Mouse (Mus musculus): Measurements from ENCODE around the gene Ctnna3. TPM values are rescaled to one million over a fixed set of nuclear protein-coding genes. Genes with fewer than 3 reads are reported as not detected.

Gene Ctnna3
- polyA plus RNA-seq, 1 experiment from 2014 or later: 0.92 TPM

GRCm38 (mm10) chr10:63637987-63638386 is 208.1 kb downstream of the Ctnna3 start:
- H3K27ac ChIP-seq (replicated peaks): no peak overlapping the region
- 77% methylated on average over 5 of the region's 5 CpGs for WGBS
- no peaks in the 10 kb centered on the region for H3K4me1 ChIP-seq
- H3K9me3 ChIP-seq (replicated peaks): no peaks in the 10 kb centered on the region
- no peak for ATAC-seq (ENCODE audit: insufficient number of reproducible peaks, low FRiP score, low TSS enrichment, low read depth)
- no peak overlapping the region for H3K9ac ChIP-seq
- H3K4me3 ChIP-seq (replicated peaks): no peak overlapping the region
- H3K36me3 ChIP-seq: no peaks in the 10 kb centered on the region
- no peak overlapping the region for H3K4me2 ChIP-seq (replicated peaks)
- no peaks in the 10 kb centered on the region for H3K27me3 ChIP-seq

GRCm38 (mm10) chr10:63647300-63647699 is 217.4 kb downstream of the Ctnna3 start:
- 51% methylated on average over 3 of the region's 3 CpGs for WGBS
- H3K27me3 ChIP-seq: no peaks in the 10 kb centered on the region
- no peak overlapping the region for H3K4me2 ChIP-seq (replicated peaks)
- no peak overlapping the region for H3K9ac ChIP-seq
- H3K4me3 ChIP-seq (replicated peaks): no peak overlapping the region
- H3K4me1 ChIP-seq: no peaks in the 10 kb centered on the region
- H3K36me3 ChIP-seq: no peaks in the 10 kb centered on the region
- no peak for ATAC-seq (ENCODE audit: insufficient number of reproducible peaks, low FRiP score, low TSS enrichment, low read depth)
- H3K9me3 ChIP-seq (replicated peaks): no peaks in the 10 kb centered on the region
- no peak overlapping the region for H3K27ac ChIP-seq (replicated peaks)

- Histone ChIP-seq H3K36me3 (no peaks in the 10 kb centered on the region), H3K9me3 (replicated peaks) (no peaks in the 10 kb centered on the region), H3K27me3 (no peaks in the 10 kb centered on the region), H3K27ac (replicated peaks) (no peak overlapping the region), H3K4me3 (replicated peaks) (no peak overlapping the region), H3K9ac (no peak overlapping the region), H3K4me1 (no peaks in the 10 kb centered on the region), H3K4me2 (replicated peaks) (no peak overlapping the region)
- 87% methylated on average over 3 of the region's 3 CpGs for WGBS
- no peak for ATAC-seq (ENCODE audit: insufficient number of reproducible peaks, low FRiP score, low TSS enrichment, low read depth)
Measured at GRCm38 (mm10) chr10:63650307-63650706, 220.4 kb downstream of the Ctnna3 start.

- ATAC-seq (ENCODE audit: insufficient number of reproducible peaks, low FRiP score, low TSS enrichment, low read depth): no peak
- 77% methylated on average over 9 of the region's 9 CpGs for WGBS
- Histone ChIP-seq H3K9ac (no peak overlapping the region), H3K9me3 (replicated peaks) (no peaks in the 10 kb centered on the region), H3K4me1 (no peaks in the 10 kb centered on the region), H3K36me3 (no peaks in the 10 kb centered on the region), H3K27me3 (no peaks in the 10 kb centered on the region), H3K4me3 (replicated peaks) (no peak overlapping the region), H3K4me2 (replicated peaks) (no peak overlapping the region), H3K27ac (replicated peaks) (no peak overlapping the region)
Measured at GRCm38 (mm10) chr10:63652887-63653286, 223.0 kb downstream of the Ctnna3 start.

- Histone ChIP-seq H3K27me3 (no peaks in the 10 kb centered on the region), H3K4me3 (replicated peaks) (no peak overlapping the region), H3K4me2 (replicated peaks) (no peak overlapping the region), H3K9me3 (replicated peaks) (no peaks in the 10 kb centered on the region), H3K9ac (no peak overlapping the region), H3K27ac (replicated peaks) (no peak overlapping the region), H3K4me1 (no peaks in the 10 kb centered on the region), H3K36me3 (no peaks in the 10 kb centered on the region)
- WGBS: 89% methylated on average over 3 of the region's 3 CpGs
- ATAC-seq (ENCODE audit: insufficient number of reproducible peaks, low FRiP score, low TSS enrichment, low read depth): no peak
Measured at GRCm38 (mm10) chr10:63653571-63653970, 223.7 kb downstream of the Ctnna3 start.

- Histone ChIP-seq H3K9ac (no peak overlapping the region), H3K9me3 (replicated peaks) (no peaks in the 10 kb centered on the region), H3K27ac (replicated peaks) (no peak overlapping the region), H3K36me3 (no peaks in the 10 kb centered on the region), H3K4me1 (no peaks in the 10 kb centered on the region), H3K4me2 (replicated peaks) (no peak overlapping the region), H3K27me3 (no peaks in the 10 kb centered on the region), H3K4me3 (replicated peaks) (no peak overlapping the region)
- WGBS: 89% methylated on average over 5 of the region's 5 CpGs
- ATAC-seq (ENCODE audit: insufficient number of reproducible peaks, low FRiP score, low TSS enrichment, low read depth): no peak
Measured at GRCm38 (mm10) chr10:63654560-63654959, 224.7 kb downstream of the Ctnna3 start.

GRCm38 (mm10) chr10:63676343-63676742 is 246.4 kb downstream of the Ctnna3 start:
- H3K27me3 ChIP-seq: no peaks in the 10 kb centered on the region
- H3K9me3 ChIP-seq (replicated peaks): no peaks in the 10 kb centered on the region
- WGBS: 71% methylated on average over 6 of the region's 6 CpGs
- no peaks in the 10 kb centered on the region for H3K36me3 ChIP-seq
- no peak overlapping the region for H3K4me3 ChIP-seq (replicated peaks)
- H3K4me2 ChIP-seq (replicated peaks): no peak overlapping the region
- no peak overlapping the region for H3K27ac ChIP-seq (replicated peaks)
- no peak for ATAC-seq (ENCODE audit: insufficient number of reproducible peaks, low FRiP score, low TSS enrichment, low read depth)
- H3K4me1 ChIP-seq: no peaks in the 10 kb centered on the region
- H3K9ac ChIP-seq: no peak overlapping the region

GRCm38 (mm10) chr10:63689233-63689632 is 259.3 kb downstream of the Ctnna3 start:
- no peak overlapping the region for H3K4me2 ChIP-seq (replicated peaks)
- no peaks in the 10 kb centered on the region for H3K4me1 ChIP-seq
- H3K36me3 ChIP-seq: no peaks in the 10 kb centered on the region
- ATAC-seq (ENCODE audit: insufficient number of reproducible peaks, low FRiP score, low TSS enrichment, low read depth): no peak
- WGBS: 15% methylated on average over 3 of the region's 3 CpGs
- H3K27me3 ChIP-seq: no peaks in the 10 kb centered on the region
- no peaks in the 10 kb centered on the region for H3K9me3 ChIP-seq (replicated peaks)
- H3K27ac ChIP-seq (replicated peaks): no peak overlapping the region
- H3K4me3 ChIP-seq (replicated peaks): no peak overlapping the region
- no peak overlapping the region for H3K9ac ChIP-seq

GRCm38 (mm10) chr10:63689651-63690050 is 259.8 kb downstream of the Ctnna3 start:
- ATAC-seq (ENCODE audit: insufficient number of reproducible peaks, low FRiP score, low TSS enrichment, low read depth): no peak
- Histone ChIP-seq H3K4me3 (replicated peaks) (no peak overlapping the region), H3K9ac (no peak overlapping the region), H3K36me3 (no peaks in the 10 kb centered on the region), H3K4me2 (replicated peaks) (no peak overlapping the region), H3K9me3 (replicated peaks) (no peaks in the 10 kb centered on the region), H3K27me3 (no peaks in the 10 kb centered on the region), H3K27ac (replicated peaks) (no peak overlapping the region), H3K4me1 (no peaks in the 10 kb centered on the region)
- 29% methylated on average over 4 of the region's 4 CpGs for WGBS

GRCm38 (mm10) chr10:63692039-63692438 is 262.1 kb downstream of the Ctnna3 start:
- no peak overlapping the region for H3K4me3 ChIP-seq (replicated peaks)
- no peak overlapping the region for H3K27ac ChIP-seq (replicated peaks)
- 53% methylated on average over 3 of the region's 3 CpGs for WGBS
- no peak overlapping the region for H3K4me2 ChIP-seq (replicated peaks)
- no peak overlapping the region for H3K9ac ChIP-seq
- no peaks in the 10 kb centered on the region for H3K9me3 ChIP-seq (replicated peaks)
- H3K4me1 ChIP-seq: no peaks in the 10 kb centered on the region
- ATAC-seq (ENCODE audit: insufficient number of reproducible peaks, low FRiP score, low TSS enrichment, low read depth): no peak
- no peaks in the 10 kb centered on the region for H3K27me3 ChIP-seq
- H3K36me3 ChIP-seq: no peaks in the 10 kb centered on the region

GRCm38 (mm10) chr10:63710211-63710610 is 280.3 kb downstream of the Ctnna3 start:
- no peaks in the 10 kb centered on the region for H3K4me1 ChIP-seq
- H3K27ac ChIP-seq (replicated peaks): no peak overlapping the region
- no peaks in the 10 kb centered on the region for H3K9me3 ChIP-seq (replicated peaks)
- ATAC-seq (ENCODE audit: insufficient number of reproducible peaks, low FRiP score, low TSS enrichment, low read depth): no peak
- H3K9ac ChIP-seq: no peak overlapping the region
- no peak overlapping the region for H3K4me3 ChIP-seq (replicated peaks)
- H3K36me3 ChIP-seq: no peaks in the 10 kb centered on the region
- WGBS: 76% methylated on average over 6 of the region's 6 CpGs
- no peak overlapping the region for H3K4me2 ChIP-seq (replicated peaks)
- no peaks in the 10 kb centered on the region for H3K27me3 ChIP-seq

GRCm38 (mm10) chr10:63712530-63712929 is 282.6 kb downstream of the Ctnna3 start:
- H3K9me3 ChIP-seq (replicated peaks): no peaks in the 10 kb centered on the region
- no peak for ATAC-seq (ENCODE audit: insufficient number of reproducible peaks, low FRiP score, low TSS enrichment, low read depth)
- no peak overlapping the region for H3K27ac ChIP-seq (replicated peaks)
- no peak overlapping the region for H3K9ac ChIP-seq
- no peaks in the 10 kb centered on the region for H3K27me3 ChIP-seq
- H3K4me2 ChIP-seq (replicated peaks): no peak overlapping the region
- H3K4me3 ChIP-seq (replicated peaks): no peak overlapping the region
- no peaks in the 10 kb centered on the region for H3K36me3 ChIP-seq
- H3K4me1 ChIP-seq: no peaks in the 10 kb centered on the region
- WGBS: 65% methylated on average over 8 of the region's 8 CpGs

Measured in embryonic facial prominence, embryonic 15.5 days (tissue).